Mouse (Mus musculus) spleen, adult 2 months (tissue): ENCODE measurements around the gene Gm8257.
"Not testable (repeated sequence)": the region's sequence is repeated elsewhere in the genome, so short reads cannot be mapped to it uniquely, and the experiment has no call there.

ENCODE experiments used
- CTCF ChIP-seq: fragments of 200-500 bp; IDR thresholded peaks from 2 replicates; pipeline ENCODE4 v1.5.1; 2011; ENCODE audit warnings: mild to moderate bottlenecking, inconsistent platforms; ENCODE audit not compliant: insufficient read depth, insufficient read length, insufficient replicate concordance; ENCODE audit errors: extremely low read depth
- POLR2A ChIP-seq: fragments of 200-500 bp; IDR thresholded peaks from 2 replicates; pipeline ENCODE4 v1.6.1; 2011; ENCODE audit warnings: low read depth, low read length, inconsistent platforms

DNA sequence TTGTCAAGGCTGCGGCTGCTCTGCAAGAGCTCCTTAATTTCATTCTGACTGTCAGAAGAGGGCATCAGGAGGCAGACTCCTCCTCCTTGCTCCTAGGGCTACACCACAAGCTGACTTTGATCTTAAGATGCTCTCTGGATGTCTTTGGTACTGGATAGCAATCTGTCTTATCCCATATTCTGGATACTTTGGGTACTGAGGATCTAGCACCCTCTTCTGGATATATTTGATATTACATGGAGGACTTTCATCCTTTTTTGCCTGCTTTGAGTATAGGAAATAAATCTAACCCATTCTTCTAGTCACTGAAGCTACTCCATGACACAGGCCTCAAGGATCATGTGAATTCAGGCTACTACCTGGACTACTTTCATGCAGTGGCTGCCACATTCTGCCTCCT is 36.5 kb upstream of the Gm8257 start:
- not testable (repeated sequence) for TF ChIP-seq CTCF, POLR2A
